In genomic region chr6:55676141-55676662, GRCm38 (mm10) we compare ENCODE assay signal across 10 mouse cellular contexts. TPM values are rescaled to one million over a fixed set of nuclear protein-coding genes. Genes with fewer than 3 reads are reported as not detected.
DNase-seq lines count a peak whose midpoint lies in the region; ATAC-seq lines count a peak whose summit lies in the region.
"Had no signal": no experiment of that assay in that cellular context is flagged by ENCODE, and none has a peak within 500 bp of the region (broad histone marks: within the 10 kb centered on the region; RNA-seq: fewer than 3 reads in every experiment).

No protein-coding gene starts in this region.

- no peaks in the 10 kb centered on the region for H3K9me3 ChIP-seq in lung, embryonic 15.5 days
- no peaks in the 10 kb centered on the region for H3K9me3 ChIP-seq in forebrain, embryonic 10.5 days
- no peaks in the 10 kb centered on the region for H3K9me3 ChIP-seq in hindbrain, embryonic 12.5 days (replicated peaks)
- H3K9me3 ChIP-seq in neural tube, embryonic 13.5 days: no peaks in the 10 kb centered on the region
- H3K9me3 ChIP-seq: G1E had no signal

- 0 out of 2 replicates have a peak, but pooled peaks cover 4% of the 10 kb centered on the region for H3K4me1 ChIP-seq in lung, embryonic 15.5 days
- H3K4me1 ChIP-seq in forebrain, embryonic 10.5 days: peaks cover 15% of the 10 kb centered on the region
- H3K4me1 ChIP-seq in hindbrain, embryonic 12.5 days: peaks cover 9% of the 10 kb centered on the region
- peaks cover 15% of the 10 kb centered on the region for H3K4me1 ChIP-seq in neural tube, embryonic 13.5 days (replicated peaks)

- H3K27me3 ChIP-seq in lung, embryonic 15.5 days: peaks cover 28% of the 10 kb centered on the region
- peaks cover 47% of the 10 kb centered on the region for H3K27me3 ChIP-seq in forebrain, embryonic 10.5 days (ENCODE audit: poor library complexity, severe bottlenecking)
- H3K27me3 ChIP-seq in hindbrain, embryonic 12.5 days: peaks cover 13% of the 10 kb centered on the region; the same call in 1 of the 2 replicates
- H3K27me3 ChIP-seq in neural tube, embryonic 13.5 days: peaks cover 7% of the 10 kb centered on the region; the same call in 1 of the 2 replicates

- H3K4me2 ChIP-seq in lung, embryonic 15.5 days: no peak overlapping the region
- peak overlapping the region; percentile 62 for H3K4me2 ChIP-seq in hindbrain, embryonic 12.5 days (replicated peaks)
- peak overlapping the region; percentile 77 for H3K4me2 ChIP-seq in neural tube, embryonic 13.5 days

- 49% methylated on average over 6 of the region's 6 CpGs for WGBS in lung, embryonic 15.5 days
- WGBS in forebrain, embryonic 10.5 days: 62% methylated on average over 6 of the region's 6 CpGs
- WGBS in hindbrain, embryonic 12.5 days: 63% methylated on average over 6 of the region's 6 CpGs
- WGBS in neural tube, embryonic 13.5 days: 71% methylated on average over 6 of the region's 6 CpGs

- ATAC-seq in lung, embryonic 15.5 days (ENCODE audit: borderline replicate concordance, extremely low read depth, low FRiP score, low TSS enrichment): 0 out of 2 replicates have a peak, but pooled peaks have one; percentile 19
- no peak for ATAC-seq in hindbrain, embryonic 12.5 days (ENCODE audit: low FRiP score)
- ATAC-seq in neural tube, embryonic 13.5 days (ENCODE audit: low read depth): peak; percentile 2; the same call in 1 of the 2 replicates

- H3K4me3 ChIP-seq in lung, embryonic 15.5 days: no peak overlapping the region
- H3K4me3 ChIP-seq in forebrain, embryonic 10.5 days: peak overlapping the region; percentile 50; the same call in 1 of the 2 replicates
- H3K4me3 ChIP-seq in hindbrain, embryonic 12.5 days: no peak overlapping the region
- peak overlapping the region; percentile 38 for H3K4me3 ChIP-seq in neural tube, embryonic 13.5 days

- DNase-seq in lung, postnatal 4 days: no peak
- DNase-seq in forebrain, embryonic 10.5 days (ENCODE audit: extremely low spot score, low spot score): no peak
- no peak for DNase-seq in spleen, postnatal 36 days (ENCODE audit: low spot score in 2 of 2)
- no peak for DNase-seq in frontal cortex, postnatal 25 days (ENCODE audit: low spot score in 2 of 2)
- no peak for DNase-seq in kidney, postnatal 36 days
- DNase-seq: thymus, postnatal 25 days had no signal

- H3K27ac ChIP-seq in lung, embryonic 15.5 days: no peak overlapping the region
- peak overlapping the region; percentile 67; the same call in 1 of the 2 replicates for H3K27ac ChIP-seq in forebrain, embryonic 10.5 days
- no peak overlapping the region for H3K27ac ChIP-seq in hindbrain, embryonic 12.5 days
- H3K27ac ChIP-seq in neural tube, embryonic 13.5 days (replicated peaks): peak overlapping the region; percentile 89

- no peak overlapping the region for H3K9ac ChIP-seq in lung, embryonic 15.5 days
- no peak overlapping the region for H3K9ac ChIP-seq in hindbrain, embryonic 12.5 days
- H3K9ac ChIP-seq in neural tube, embryonic 13.5 days: peak overlapping the region; percentile 72

- H3K36me3 ChIP-seq in lung, embryonic 15.5 days: no peaks in the 10 kb centered on the region
- no peaks in the 10 kb centered on the region for H3K36me3 ChIP-seq in forebrain, embryonic 10.5 days (replicated peaks)
- no peaks in the 10 kb centered on the region for H3K36me3 ChIP-seq in hindbrain, embryonic 12.5 days
- H3K36me3 ChIP-seq in neural tube, embryonic 13.5 days: no peaks in the 10 kb centered on the region
- H3K36me3 ChIP-seq: G1E had no signal

RNA-seq across cellular contexts. Expression of gene Neurod6, which starts 4.9 kb away (rescaled TPM):
- 0.09 and 0.29 TPM in 2 replicates for polyA plus RNA-seq in lung, embryonic 15.5 days (2015; fragmentation: Nextera tagmentation; extraction: Ambion mirVana)
- 0.21 TPM in 1 of 2 replicates, not detected in the other for polyA plus RNA-seq in forebrain, embryonic 10.5 days (2016; fragmentation: Nextera tagmentation; extraction: Ambion mirVana)
- polyA plus RNA-seq in hindbrain, embryonic 12.5 days (2016; fragmentation: Nextera tagmentation; extraction: Ambion mirVana): 18.0 and 22.7 TPM in 2 replicates
- 107 and 114 TPM in 2 replicates for polyA plus RNA-seq in neural tube, embryonic 13.5 days (2015; fragmentation: Nextera tagmentation; extraction: Ambion mirVana)
- polyA plus RNA-seq: G1E had no signal

Comparison
In these comparisons a context has a peak if more than half of its experiments do, and no peak if none do; other contexts are left out.
1. H3K27ac ChIP-seq: peak in forebrain, embryonic 10.5 days (single experiment) and neural tube, embryonic 13.5 days (single experiment); none in lung, embryonic 15.5 days (single experiment) and hindbrain, embryonic 12.5 days (single experiment).
2. H3K4me3 ChIP-seq: peak in forebrain, embryonic 10.5 days (single experiment) and neural tube, embryonic 13.5 days (single experiment); none in lung, embryonic 15.5 days (single experiment) and hindbrain, embryonic 12.5 days (single experiment).
3. RNA of gene Neurod6, which starts 4.9 kb away (polyA plus RNA-seq): 107 to 114 TPM in neural tube, embryonic 13.5 days and 18.0 to 22.7 TPM in hindbrain, embryonic 12.5 days; 0.21 TPM in forebrain, embryonic 10.5 days and 0.09 to 0.29 TPM in lung, embryonic 15.5 days; every median in the first group is over 10 times any median in the second.